Mouse (Mus musculus) intestine, postnatal 0 days (tissue): ENCODE results near the gene Htra2. TPM values are rescaled to one million over a fixed set of nuclear protein-coding genes. Genes with fewer than 3 reads are reported as not detected.
A peak's percentile ranks its signal among the peaks of the same experiment; 100 is the strongest.

Source experiments
- ATAC-seq: fragments of 200-750 bp; cut with Nextera tagmentation; 2 replicates; pipeline ENCODE4 v1.8.0; 2017; ENCODE audit warnings: mild to moderate bottlenecking, moderate TSS enrichment, moderate library complexity
- H3K27ac ChIP-seq: fragments of 300-500 bp; sonication (generic); 2 replicates; pipeline ENCODE4 v1.5.1; 2014; ENCODE audit warnings: mild to moderate bottlenecking, low read depth, low read length, moderate library complexity
- H3K27me3 ChIP-seq: fragments of 300-500 bp; sonication (generic); replicated peaks from 2 replicates; pipeline ENCODE4 v1.6.1; 2014; ENCODE audit warnings: low read length, mixed read lengths; ENCODE audit not compliant: control insufficient read depth, insufficient read depth
- H3K36me3 ChIP-seq: fragments of 300-500 bp; sonication (generic); 2 replicates; pipeline ENCODE4 v1.6.1; 2014; ENCODE audit warnings: mild to moderate bottlenecking, moderate library complexity; ENCODE audit not compliant: control insufficient read depth, insufficient read depth
- H3K4me1 ChIP-seq: fragments of 300-500 bp; sonication (generic); replicated peaks from 2 replicates; pipeline ENCODE4 v1.6.1; 2014; ENCODE audit warnings: antibody characterized with exemption, low read length, mixed read lengths; ENCODE audit not compliant: control insufficient read depth, insufficient read depth
- H3K4me2 ChIP-seq: fragments of 300-500 bp; sonication (generic); replicated peaks from 2 replicates; pipeline ENCODE4 v1.6.1; 2014; ENCODE audit warnings: low read depth, mild to moderate bottlenecking, moderate library complexity
- H3K4me3 ChIP-seq: fragments of 300-500 bp; sonication (generic); 2 replicates; pipeline ENCODE4 v1.5.1; 2014; ENCODE audit warnings: low read depth, low read length
- H3K9ac ChIP-seq: fragments of 300-500 bp; sonication (generic); 2 replicates; pipeline ENCODE4 v1.6.1; 2014; ENCODE audit warnings: mild to moderate bottlenecking, low read depth, low read length
- H3K9me3 ChIP-seq: fragments of 300-500 bp; sonication (generic); 2 replicates; pipeline ENCODE4 v1.6.1; 2016; ENCODE audit warnings: mixed run types; ENCODE audit not compliant: control insufficient read depth
- CTCF ChIP-seq: sonication (generic); IDR thresholded peaks from 2 replicates; pipeline ENCODE4 v1.5.1; 2016; ENCODE audit warnings: low read depth, mild to moderate bottlenecking, control low read depth, antibody characterized with exemption, moderate library complexity
- WGBS: fragments of 180-500 bp; shearing (Covaris S2); extraction: QIAGEN DNeasy Blood & Tissue Kit; methylation state at CpG from one replicate; pipeline ENCODE4 v1.1.7; 2014; 5-methylcytosine and 5-hydroxymethylcytosine counted together
- polyA plus RNA-seq: library from polyadenylated mRNA; unstranded; fragments of >200 nt; fragmentation: Nextera tagmentation; extraction: Ambion mirVana; gene quantifications from 2 replicates; pipeline ENCODE4 v1.2.1, GENCODE M21; 2015

Gene Htra2
- polyA plus RNA-seq, 1 experiment from 2014 or later = 24.0 TPM

- Histone ChIP-seq H3K9ac (no peak overlapping the region), H3K9me3 (no peaks in the 10 kb centered on the region), H3K27ac (no peak overlapping the region), H3K27me3 (peaks cover 79% of the 10 kb centered on the region), H3K4me3 (no peak overlapping the region), H3K4me1 (no peaks in the 10 kb centered on the region; the same call in 1 of the 2 replicates), H3K4me2 (no peak overlapping the region), H3K36me3 (peaks cover 11% of the 10 kb centered on the region; the same call in 1 of the 2 replicates)
- TF ChIP-seq CTCF = no peak
- no peak for ATAC-seq
- 42% methylated on average over 8 of the region's 8 CpGs for WGBS
Observed at GRCm38 (mm10) chr6:83065995-83066394, 10.9 kb upstream of the Htra2 start.

- H3K36me3 ChIP-seq = peaks cover 27% of the 10 kb centered on the region; the same call in 1 of the 2 replicates
- 0 out of 2 replicates have a peak, but pooled peaks cover 4% of the 10 kb centered on the region for H3K4me1 ChIP-seq
- peak overlapping the region; percentile 89 for H3K27ac ChIP-seq
- H3K9me3 ChIP-seq = no peaks in the 10 kb centered on the region
- H3K4me3 ChIP-seq = peak overlapping the region; percentile 46
- no peak for TF ChIP-seq CTCF
- peak overlapping the region; percentile 48 for H3K9ac ChIP-seq
- WGBS = 72% methylated on average over 2 of the region's 2 CpGs
- H3K27me3 ChIP-seq = peaks cover 11% of the 10 kb centered on the region
- no peak for ATAC-seq
- peak overlapping the region; percentile 72 for H3K4me2 ChIP-seq
Observed at GRCm38 (mm10) chr6:83058725-83059124, 3.7 kb upstream of the Htra2 start.

- TF ChIP-seq CTCF = no peak
Observed at GRCm38 (mm10) chr6:83057790-83058189, 2.7 kb upstream of the Htra2 start, which contains the start of gene Dqx1. Gene Dqx1, plus strand, starts transcription at chr6:83057844.

GRCm38 (mm10) chr6:83054074-83054851 is 810 bp downstream of the Htra2 start, which contains the start of gene Aup1:
Gene Aup1, plus strand, starts transcription at chr6:83054521.
- no peaks in the 10 kb centered on the region for H3K27me3 ChIP-seq
- no peaks in the 10 kb centered on the region for H3K9me3 ChIP-seq
- H3K27ac ChIP-seq = peak within 1 kb of the TSS; percentile 88
- 0 out of 2 replicates have a peak, but pooled peaks cover 9% of the 10 kb centered on the region for H3K4me1 ChIP-seq
- H3K9ac ChIP-seq = peak within 1 kb of the TSS; percentile 96
- 0 out of 2 replicates have a peak, but pooled peaks have one; percentile 1 for TF ChIP-seq CTCF
- WGBS = under 1% methylated on average over 64 of the region's 64 CpGs
- peaks cover 21% of the 10 kb centered on the region; the same call in 1 of the 2 replicates for H3K36me3 ChIP-seq
- H3K4me3 ChIP-seq = peak within 1 kb of the TSS; percentile 89
- H3K4me2 ChIP-seq = peak within 1 kb of the TSS; percentile 98
- ATAC-seq = peak; percentile 88

More at GRCm38 (mm10) chr6:83057790-83058189, 2.7 kb upstream of the Htra2 start, which contains the start of gene Dqx1:
- ATAC-seq = peak; percentile 81
- H3K4me2 ChIP-seq = peak within 1 kb of the TSS; percentile 72
- peaks cover 2% of the 10 kb centered on the region; the same call in 1 of the 2 replicates for H3K27me3 ChIP-seq
- H3K36me3 ChIP-seq = peaks cover 22% of the 10 kb centered on the region; the same call in 1 of the 2 replicates
- WGBS = 26% methylated on average over 3 of the region's 3 CpGs
- H3K4me3 ChIP-seq = peak within 1 kb of the TSS; percentile 46
- peak within 1 kb of the TSS; percentile 48 for H3K9ac ChIP-seq
- H3K4me1 ChIP-seq = 0 out of 2 replicates have a peak, but pooled peaks cover 9% of the 10 kb centered on the region
- no peaks in the 10 kb centered on the region for H3K9me3 ChIP-seq
- H3K27ac ChIP-seq = peak within 1 kb of the TSS; percentile 89

GRCm38 (mm10) chr6:83053136-83053960 is 1.7 kb downstream of the Htra2 start:
- Histone ChIP-seq H3K36me3 (peaks cover 21% of the 10 kb centered on the region; the same call in 1 of the 2 replicates), H3K27me3 (no peaks in the 10 kb centered on the region), H3K9ac (peak overlapping the region; percentile 71), H3K4me2 (peak overlapping the region; percentile 98), H3K4me1 (0 out of 2 replicates have a peak, but pooled peaks cover 9% of the 10 kb centered on the region), H3K27ac (peak overlapping the region; percentile 50), H3K4me3 (peak overlapping the region; percentile 89), H3K9me3 (no peaks in the 10 kb centered on the region)
- ATAC-seq = no peak
- 3% methylated on average over 26 of the region's 26 CpGs for WGBS
- TF ChIP-seq CTCF = peak; percentile 12; the same call in 1 of the 2 replicates
